Mouse (Mus musculus): ENCODE results near the gene Emid1. TPM values are rescaled to one million over a fixed set of nuclear protein-coding genes. Genes with fewer than 3 reads are reported as not detected.

Emid1 gene
- polyA plus RNA-seq, 1 experiment from 2014 or later = 41.9 TPM

GRCm38 (mm10) chr11:5062860-5063505, 89.1 kb downstream of the Emid1 start:
- Histone ChIP-seq H3K27me3 (replicated peaks; ENCODE audit: control insufficient read depth, insufficient read depth, low read length) (peaks cover 59% of the 10 kb centered on the region), H3K4me2 (ENCODE audit: low read depth, low read length) (peak overlapping the region; percentile 80; the same call in 1 of the 2 replicates), H3K9ac (ENCODE audit: low read depth, low read length) (no peak overlapping the region), H3K9me3 (ENCODE audit: control insufficient read depth, low read length) (no peaks in the 10 kb centered on the region), H3K4me1 (ENCODE audit: control insufficient read depth, insufficient read depth, low read length) (peaks cover 24% of the 10 kb centered on the region), H3K36me3 (ENCODE audit: control insufficient read depth, insufficient read depth, low read length) (peaks cover 13% of the 10 kb centered on the region), H3K27ac (replicated peaks; ENCODE audit: low read depth, low read length) (no peak overlapping the region), H3K4me3 (ENCODE audit: low read depth, low read length) (no peak overlapping the region)
- ATAC-seq (ENCODE audit: low read depth) (no peak), DNase-seq (ENCODE audit: low spot score) (no peak)
- WGBS = 69% methylated on average over 12 of the region's 13 CpGs

- Histone ChIP-seq H3K36me3 (ENCODE audit: control insufficient read depth, insufficient read depth, low read length) (peaks cover 10% of the 10 kb centered on the region; the same call in 1 of the 2 replicates), H3K4me3 (ENCODE audit: low read depth, low read length) (peak overlapping the region; percentile 39), H3K9ac (ENCODE audit: low read depth, low read length) (no peak overlapping the region; the same call in 1 of the 2 replicates), H3K27me3 (replicated peaks; ENCODE audit: control insufficient read depth, insufficient read depth, low read length) (peaks cover 66% of the 10 kb centered on the region), H3K27ac (replicated peaks; ENCODE audit: low read depth, low read length) (no peak overlapping the region), H3K9me3 (ENCODE audit: control insufficient read depth, low read length) (no peaks in the 10 kb centered on the region), H3K4me2 (ENCODE audit: low read depth, low read length) (peak overlapping the region; percentile 80), H3K4me1 (ENCODE audit: control insufficient read depth, insufficient read depth, low read length) (peaks cover 24% of the 10 kb centered on the region)
- DNase-seq (ENCODE audit: low spot score) (no peak), ATAC-seq (ENCODE audit: low read depth) (no peak)
- 24% methylated on average over 9 of the region's 13 CpGs for WGBS
Observed at GRCm38 (mm10) chr11:5062326-5062725, 89.7 kb downstream of the Emid1 start.

DNA sequence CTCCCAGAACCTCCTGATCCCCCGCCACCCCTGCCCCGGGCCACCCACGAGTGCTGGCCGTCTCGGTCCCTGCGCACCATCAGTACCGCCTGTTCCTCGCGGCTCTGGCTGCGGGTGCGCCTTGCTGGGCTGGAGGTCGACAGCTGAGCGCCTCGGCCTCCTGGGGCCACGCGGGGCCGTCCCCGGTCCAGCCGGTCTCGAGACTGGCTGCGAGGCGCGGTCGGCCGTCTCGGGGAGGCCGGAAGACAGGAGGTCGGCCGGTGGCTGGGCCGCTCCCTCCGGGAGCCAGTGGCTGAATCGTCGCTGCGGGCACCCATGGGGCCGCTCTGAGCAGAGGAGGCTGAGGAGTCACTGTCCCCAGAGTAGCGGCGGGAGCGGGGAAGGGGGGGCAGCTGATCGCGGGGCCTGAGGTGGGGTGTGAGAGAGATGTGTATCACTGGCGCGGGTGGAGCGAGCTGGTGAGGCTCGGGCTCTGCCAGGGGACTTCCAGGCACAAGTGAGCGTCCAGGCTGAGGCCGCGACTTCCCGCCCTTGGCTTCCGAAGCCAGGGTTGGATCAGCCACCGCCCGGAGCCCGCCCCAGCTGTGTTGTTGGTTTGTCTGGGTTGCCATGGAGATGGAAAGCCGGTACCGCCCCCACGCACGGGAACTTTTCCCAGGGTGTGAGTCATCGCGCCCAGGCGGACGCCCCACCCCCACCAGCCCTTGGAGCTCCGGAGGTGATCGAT, 90.5 kb downstream of the Emid1 start:
- Histone ChIP-seq H3K36me3 (ENCODE audit: control insufficient read depth, insufficient read depth, low read length) (peaks cover 10% of the 10 kb centered on the region; the same call in 1 of the 2 replicates), H3K4me2 (ENCODE audit: low read depth, low read length) (peak overlapping the region; percentile 80), H3K9ac (ENCODE audit: low read depth, low read length) (peak overlapping the region; percentile 57), H3K27me3 (replicated peaks; ENCODE audit: control insufficient read depth, insufficient read depth, low read length) (peaks cover 73% of the 10 kb centered on the region), H3K9me3 (ENCODE audit: control insufficient read depth, low read length) (no peaks in the 10 kb centered on the region), H3K4me1 (ENCODE audit: control insufficient read depth, insufficient read depth, low read length) (peaks cover 24% of the 10 kb centered on the region), H3K4me3 (ENCODE audit: low read depth, low read length) (peak overlapping the region; percentile 39), H3K27ac (replicated peaks; ENCODE audit: low read depth, low read length) (no peak overlapping the region; the same call in 1 of the 2 replicates)
- DNase-seq (ENCODE audit: low spot score) (peak; percentile 91), ATAC-seq (ENCODE audit: low read depth) (peak; percentile 51)
- WGBS = 3% methylated on average over 46 of the region's 62 CpGs

DNA sequence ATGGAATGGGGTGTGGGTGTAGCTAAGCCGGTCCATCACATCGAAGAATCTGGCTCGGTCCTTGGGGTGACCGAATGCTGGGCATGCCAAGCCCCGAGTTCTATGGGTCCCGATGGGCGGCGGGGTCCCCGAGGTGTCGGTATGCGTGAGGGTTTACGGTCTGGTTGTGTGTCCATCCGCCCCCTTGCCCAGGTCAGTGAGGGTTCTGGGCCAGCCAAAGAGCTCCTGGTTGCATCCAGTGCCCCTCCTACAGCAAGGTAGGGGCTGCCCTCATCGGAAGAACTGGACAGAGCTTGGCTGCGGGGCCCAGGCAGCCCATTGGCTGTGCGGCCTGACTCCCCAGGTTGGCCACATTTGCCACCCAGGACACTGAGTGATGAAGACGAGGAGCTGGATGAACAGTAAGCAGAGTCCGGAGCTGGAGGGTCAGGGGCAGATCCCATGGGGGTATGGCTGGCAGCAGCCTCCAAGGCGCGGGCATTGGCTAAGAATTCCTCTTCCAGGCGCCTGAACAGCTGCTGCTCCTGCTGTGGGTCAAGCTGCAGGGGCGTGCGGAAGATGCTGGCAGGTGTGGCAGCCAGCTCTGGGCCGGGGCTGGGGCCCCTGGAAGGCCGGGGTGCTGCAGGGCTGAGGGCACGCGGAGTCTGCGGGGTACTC, 91.2 kb downstream of the Emid1 start:
- ATAC-seq (ENCODE audit: low read depth) = no peak
- Histone ChIP-seq H3K9ac (ENCODE audit: low read depth, low read length) (peak overlapping the region; percentile 57; the same call in 1 of the 2 replicates), H3K9me3 (ENCODE audit: control insufficient read depth, low read length) (no peaks in the 10 kb centered on the region), H3K27me3 (replicated peaks; ENCODE audit: control insufficient read depth, insufficient read depth, low read length) (peaks cover 80% of the 10 kb centered on the region), H3K4me1 (ENCODE audit: control insufficient read depth, insufficient read depth, low read length) (peaks cover 24% of the 10 kb centered on the region), H3K27ac (replicated peaks; ENCODE audit: low read depth, low read length) (no peak overlapping the region), H3K4me2 (ENCODE audit: low read depth, low read length) (peak overlapping the region; percentile 80), H3K4me3 (ENCODE audit: low read depth, low read length) (peak overlapping the region; percentile 39), H3K36me3 (ENCODE audit: control insufficient read depth, insufficient read depth, low read length) (peaks cover 10% of the 10 kb centered on the region; the same call in 1 of the 2 replicates)
- DNase-seq (ENCODE audit: low spot score) = no peak
- WGBS = 63% methylated on average over 19 of the region's 28 CpGs

DNA sequence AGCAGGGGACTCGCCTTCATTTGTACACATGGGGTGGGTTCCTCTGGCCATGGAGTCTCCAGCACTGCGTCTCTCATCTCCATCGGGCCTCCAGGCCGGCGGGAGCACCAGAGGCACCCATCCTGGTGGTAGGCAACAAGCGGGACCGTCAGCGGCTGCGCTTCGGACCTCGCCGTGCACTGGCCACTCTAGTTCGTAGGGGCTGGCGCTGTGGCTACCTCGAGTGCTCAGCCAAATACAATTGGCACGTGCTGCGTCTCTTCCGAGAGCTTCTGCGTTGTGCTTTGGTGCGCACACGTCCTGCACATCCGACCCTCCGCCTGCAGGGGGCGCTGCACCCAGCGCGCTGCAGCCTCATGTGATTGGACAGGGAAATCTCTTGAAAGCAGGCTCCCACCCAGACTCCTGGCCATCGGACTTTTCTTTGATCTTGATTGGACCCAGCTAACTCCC, 92.3 kb downstream of the Emid1 start:
- Histone ChIP-seq H3K4me1 (ENCODE audit: control insufficient read depth, insufficient read depth, low read length) (peaks cover 21% of the 10 kb centered on the region), H3K27me3 (replicated peaks; ENCODE audit: control insufficient read depth, insufficient read depth, low read length) (peaks cover 86% of the 10 kb centered on the region), H3K4me3 (ENCODE audit: low read depth, low read length) (no peak overlapping the region), H3K9me3 (ENCODE audit: control insufficient read depth, low read length) (no peaks in the 10 kb centered on the region), H3K9ac (ENCODE audit: low read depth, low read length) (no peak overlapping the region), H3K36me3 (ENCODE audit: control insufficient read depth, insufficient read depth, low read length) (peaks cover 10% of the 10 kb centered on the region; the same call in 1 of the 2 replicates), H3K27ac (replicated peaks; ENCODE audit: low read depth, low read length) (no peak overlapping the region), H3K4me2 (ENCODE audit: low read depth, low read length) (no peak overlapping the region; the same call in 1 of the 2 replicates)
- 6% methylated on average over 19 of the region's 27 CpGs for WGBS
- DNase-seq (ENCODE audit: low spot score) (no peak), ATAC-seq (ENCODE audit: low read depth) (no peak)

GRCm38 (mm10) chr11:5059230-5059629, 92.8 kb downstream of the Emid1 start:
- H3K27ac ChIP-seq (replicated peaks; ENCODE audit: low read depth, low read length) = no peak overlapping the region
- 17% methylated on average over 14 of the region's 14 CpGs for WGBS
- DNase-seq (ENCODE audit: low spot score) = no peak
- H3K4me2 ChIP-seq (ENCODE audit: low read depth, low read length) = no peak overlapping the region
- H3K36me3 ChIP-seq (ENCODE audit: control insufficient read depth, insufficient read depth, low read length) = peaks cover 10% of the 10 kb centered on the region; the same call in 1 of the 2 replicates
- peaks cover 16% of the 10 kb centered on the region for H3K4me1 ChIP-seq (ENCODE audit: control insufficient read depth, insufficient read depth, low read length)
- H3K9ac ChIP-seq (ENCODE audit: low read depth, low read length) = no peak overlapping the region
- H3K4me3 ChIP-seq (ENCODE audit: low read depth, low read length) = peak overlapping the region; percentile 9; the same call in 1 of the 2 replicates
- peaks cover 86% of the 10 kb centered on the region for H3K27me3 ChIP-seq (replicated peaks; ENCODE audit: control insufficient read depth, insufficient read depth, low read length)
- ATAC-seq (ENCODE audit: low read depth) = no peak
- H3K9me3 ChIP-seq (ENCODE audit: control insufficient read depth, low read length) = no peaks in the 10 kb centered on the region

DNA sequence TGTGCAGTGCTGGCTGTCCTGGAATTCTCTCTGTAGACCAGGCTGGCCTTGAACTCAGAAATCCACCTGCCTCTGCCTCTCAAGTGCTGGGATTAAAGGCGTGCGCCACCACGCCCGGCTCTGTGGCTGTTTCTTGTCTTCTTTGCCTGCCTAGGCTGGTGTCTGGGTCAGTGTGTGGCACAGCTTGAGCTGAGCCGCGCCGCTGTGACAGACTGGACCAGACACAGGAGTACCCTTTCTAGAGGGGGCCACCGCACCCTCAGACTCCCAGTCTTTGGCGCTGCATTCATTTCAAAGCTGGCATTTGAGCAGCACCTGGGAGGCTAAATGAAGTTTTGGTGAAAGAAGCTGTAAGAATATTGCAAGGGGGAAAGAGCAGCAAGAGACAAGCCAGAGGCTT, 93.3 kb downstream of the Emid1 start:
- Histone ChIP-seq H3K4me2 (ENCODE audit: low read depth, low read length) (peak overlapping the region; percentile 93), H3K4me1 (ENCODE audit: control insufficient read depth, insufficient read depth, low read length) (peaks cover 12% of the 10 kb centered on the region), H3K27me3 (replicated peaks; ENCODE audit: control insufficient read depth, insufficient read depth, low read length) (peaks cover 84% of the 10 kb centered on the region), H3K9ac (ENCODE audit: low read depth, low read length) (no peak overlapping the region), H3K36me3 (ENCODE audit: control insufficient read depth, insufficient read depth, low read length) (peaks cover 10% of the 10 kb centered on the region; the same call in 1 of the 2 replicates), H3K9me3 (ENCODE audit: control insufficient read depth, low read length) (no peaks in the 10 kb centered on the region), H3K27ac (replicated peaks; ENCODE audit: low read depth, low read length) (no peak overlapping the region), H3K4me3 (ENCODE audit: low read depth, low read length) (peak overlapping the region; percentile 9; the same call in 1 of the 2 replicates)
- DNase-seq (ENCODE audit: low spot score) = no peak
- WGBS = 36% methylated on average over 9 of the region's 9 CpGs
- no peak for ATAC-seq (ENCODE audit: low read depth)

- Histone ChIP-seq H3K4me3 (ENCODE audit: low read depth, low read length) (peak within 1 kb of the TSS; percentile 53), H3K4me1 (ENCODE audit: control insufficient read depth, insufficient read depth, low read length) (peaks cover 9% of the 10 kb centered on the region)
- 2% methylated on average over 37 of the region's 77 CpGs for WGBS
Observed at GRCm38 (mm10) chr11:5057856-5058641, 94.0 kb downstream of the Emid1 start, which contains the start of gene Rasl10a. Rasl10a (plus strand) TSS chr11:5058128.

More at GRCm38 (mm10) chr11:5057856-5058641, 94.0 kb downstream of the Emid1 start, which contains the start of gene Rasl10a:
- DNase-seq (ENCODE audit: low spot score) = no peak
- peak; percentile 10; the same call in 1 of the 2 replicates for ATAC-seq (ENCODE audit: low read depth)
- H3K9ac ChIP-seq (ENCODE audit: low read depth, low read length) = peak within 1 kb of the TSS; percentile 63
- no peak within 1 kb of the TSS for H3K27ac ChIP-seq (replicated peaks; ENCODE audit: low read depth, low read length)
- H3K27me3 ChIP-seq (replicated peaks; ENCODE audit: control insufficient read depth, insufficient read depth, low read length) = peaks cover 77% of the 10 kb centered on the region
- H3K9me3 ChIP-seq (ENCODE audit: control insufficient read depth, low read length) = no peaks in the 10 kb centered on the region
- peaks cover 10% of the 10 kb centered on the region; the same call in 1 of the 2 replicates for H3K36me3 ChIP-seq (ENCODE audit: control insufficient read depth, insufficient read depth, low read length)
- peak within 1 kb of the TSS; percentile 93 for H3K4me2 ChIP-seq (ENCODE audit: low read depth, low read length)

Data from embryonic facial prominence, embryonic 14.5 days (tissue).